Mouse (Mus musculus): ENCODE measurements at regions not wholly inside any gene's neighbourhood (a gene's known extent, or its start where the extent isn't known, plus 50 kb on each side); places are given as distances from the start of the nearest gene placed in this dataset.

- DNase-seq (ENCODE audit: low read depth) = no peak
Measured at GRCm38 (mm10) chr11:56165759-56166158, 124.9 kb upstream of the Nmur2 start.

GRCm38 (mm10) chr11:56160286-56160685, 119.5 kb upstream of the Nmur2 start:
- peak; percentile 14 for DNase-seq (ENCODE audit: low read depth)

- DNase-seq (ENCODE audit: low read depth) = peak; percentile 87
Measured at GRCm38 (mm10) chr11:56159412-56160074, 118.7 kb upstream of the Nmur2 start.

- no peak for DNase-seq (ENCODE audit: low read depth)
Measured at GRCm38 (mm10) chr11:56150825-56151342, 110.1 kb upstream of the Nmur2 start.

GRCm38 (mm10) chr11:56149752-56150151, 108.9 kb upstream of the Nmur2 start:
- DNase-seq (ENCODE audit: low read depth) = no peak

- peak; percentile 70 for DNase-seq (ENCODE audit: low read depth)
Measured at GRCm38 (mm10) chr11:56148956-56149355, 108.1 kb upstream of the Nmur2 start.

GRCm38 (mm10) chr11:56146708-56147107, 105.9 kb upstream of the Nmur2 start:
- no peak for DNase-seq (ENCODE audit: low read depth)

GRCm38 (mm10) chr11:56131339-56131823, 90.6 kb upstream of the Nmur2 start:
- DNase-seq (ENCODE audit: low read depth) = peak; percentile 80

GRCm38 (mm10) chr11:56116553-56117232, 75.9 kb upstream of the Nmur2 start:
- peak; percentile 63 for DNase-seq (ENCODE audit: low read depth)

- DNase-seq (ENCODE audit: low read depth) = peak; percentile 89
Measured at GRCm38 (mm10) chr11:56107929-56108328, 67.1 kb upstream of the Nmur2 start.

GRCm38 (mm10) chr11:56105632-56106031, 64.8 kb upstream of the Nmur2 start:
- DNase-seq (ENCODE audit: low read depth) = peak; percentile 86

- DNase-seq (ENCODE audit: low read depth) = no peak
Measured at GRCm38 (mm10) chr11:56092891-56093290, 52.1 kb upstream of the Nmur2 start.

All from NIH3T3 (cell line).